Mouse (Mus musculus) stomach, postnatal 0 days (tissue): ENCODE results near the gene Cacnb1. TPM values are rescaled to one million over a fixed set of nuclear protein-coding genes. Genes with fewer than 3 reads are reported as not detected.

Experiments used
- ATAC-seq: fragments of 200-750 bp; cut with Nextera tagmentation; 2 replicates; pipeline ENCODE4 v1.8.0; 2017; ENCODE audit not compliant: low FRiP score, low TSS enrichment
- DNase-seq: peaks from one replicate; pipeline ENCODE4 v3.0.0-alpha.2; 2016; ENCODE audit warnings: low spot score
- H3K27ac ChIP-seq: fragments of 300-500 bp; sonication (generic); replicated peaks from 2 replicates; pipeline ENCODE4 v1.5.1; 2014; ENCODE audit warnings: mild to moderate bottlenecking, control low read depth
- H3K27me3 ChIP-seq: fragments of 300-500 bp; sonication (generic); 2 replicates; pipeline ENCODE4 v1.6.1; 2014; ENCODE audit warnings: low read length; ENCODE audit not compliant: control insufficient read depth, insufficient read depth
- H3K36me3 ChIP-seq: fragments of 300-500 bp; sonication (generic); 2 replicates; pipeline ENCODE4 v1.6.1; 2014; ENCODE audit warnings: low read length, mixed read lengths; ENCODE audit not compliant: control insufficient read depth, insufficient read depth
- H3K4me1 ChIP-seq: fragments of 300-500 bp; sonication (generic); replicated peaks from 2 replicates; pipeline ENCODE4 v1.6.1; 2014; ENCODE audit warnings: antibody characterized with exemption; ENCODE audit not compliant: control insufficient read depth, insufficient read depth
- H3K4me2 ChIP-seq: fragments of 300-500 bp; sonication (generic); replicated peaks from 2 replicates; pipeline ENCODE4 v1.6.1; 2014; ENCODE audit warnings: low read depth, mild to moderate bottlenecking, control low read depth, moderate library complexity
- H3K4me3 ChIP-seq: fragments of 300-500 bp; sonication (generic); 2 replicates; pipeline ENCODE4 v1.5.1; 2014; ENCODE audit warnings: low read depth, low read length, control low read depth
- H3K9ac ChIP-seq: fragments of 300-500 bp; sonication (generic); 2 replicates; pipeline ENCODE4 v1.6.1; 2014; ENCODE audit warnings: mild to moderate bottlenecking, low read length, control low read depth, mixed read lengths
- H3K9me3 ChIP-seq: fragments of 300-500 bp; sonication (generic); 2 replicates; pipeline ENCODE4 v1.6.1; 2016; ENCODE audit warnings: low read length; ENCODE audit not compliant: control insufficient read depth
- CTCF ChIP-seq: IDR thresholded peaks from 2 replicates; pipeline ENCODE4 v1.5.1; 2016; ENCODE audit warnings: antibody characterized with exemption, low read depth, mild to moderate bottlenecking, moderate library complexity
- EP300 ChIP-seq: optimal IDR thresholded peaks from 2 replicates; pipeline ENCODE3; 2016; ENCODE audit warnings: antibody characterized with exemption
- WGBS: fragments of 180-500 bp; shearing (Covaris S2); extraction: QIAGEN DNeasy Blood & Tissue Kit; methylation state at CpG from one replicate; pipeline ENCODE4 v1.1.7; 2014; 5-methylcytosine and 5-hydroxymethylcytosine counted together
- polyA plus RNA-seq: library from polyadenylated mRNA; unstranded; fragments of >200 nt; fragmentation: Nextera tagmentation; extraction: Ambion mirVana; gene quantifications from 2 replicates; pipeline ENCODE4 v1.2.1, GENCODE M21; 2015

The Cacnb1 gene
- polyA plus RNA-seq, 1 experiment from 2014 or later = 4.2 TPM

DNA sequence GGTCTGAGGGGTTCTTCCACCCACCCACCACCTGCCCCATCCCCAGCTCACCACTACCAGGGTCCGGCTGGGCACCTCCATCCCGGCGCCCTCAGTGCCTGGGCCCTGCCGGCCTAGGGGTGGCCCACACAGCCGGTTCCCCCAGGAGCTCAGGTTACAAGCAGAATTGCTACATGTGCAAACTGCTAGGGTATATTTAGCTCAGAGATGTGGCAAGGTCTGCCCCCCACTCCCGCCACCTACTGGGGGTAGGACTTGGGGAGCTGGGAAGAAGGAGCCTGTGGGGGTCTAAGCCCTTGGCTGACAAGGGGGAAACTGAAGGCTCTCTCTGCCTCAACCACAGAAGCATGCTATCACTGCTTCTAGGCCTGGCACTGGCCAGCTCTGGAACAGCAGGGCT, 4.6 kb downstream of the Cacnb1 start:
- TF ChIP-seq CTCF (no peak), EP300 (no peak)
- H3K27ac ChIP-seq = no peak overlapping the region
- DNase-seq (no peak), ATAC-seq (no peak)
- 78% methylated on average over 6 of the region's 6 CpGs for WGBS
- H3K36me3 ChIP-seq = no peaks in the 10 kb centered on the region
- H3K4me3 ChIP-seq = no peak overlapping the region
- no peaks in the 10 kb centered on the region for H3K4me1 ChIP-seq
- no peaks in the 10 kb centered on the region for H3K9me3 ChIP-seq
- H3K9ac ChIP-seq = no peak overlapping the region
- H3K27me3 ChIP-seq = no peaks in the 10 kb centered on the region
- H3K4me2 ChIP-seq = no peak overlapping the region

DNA sequence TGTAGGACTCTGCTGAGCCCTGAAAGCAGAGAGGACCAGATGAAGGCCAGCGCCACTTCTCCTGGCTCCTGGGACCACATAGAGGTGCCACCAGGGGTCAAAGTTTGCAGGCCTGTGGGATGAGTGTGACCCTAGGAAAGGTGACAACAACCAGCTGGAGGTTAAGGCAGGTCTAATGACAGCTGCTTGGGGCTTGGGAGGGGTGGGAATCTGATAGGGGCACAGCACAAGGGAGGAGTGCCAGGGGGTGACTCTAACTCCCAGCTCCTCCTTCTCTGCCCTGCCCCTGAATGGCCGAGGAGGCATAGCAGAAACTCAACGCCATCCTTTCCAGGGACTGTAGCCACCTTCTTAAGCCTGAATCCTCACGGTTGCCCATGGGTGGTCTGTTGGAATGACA, 6.0 kb downstream of the Cacnb1 start:
- no peak overlapping the region for H3K4me2 ChIP-seq
- no peak for ATAC-seq
- H3K36me3 ChIP-seq = no peaks in the 10 kb centered on the region
- no peaks in the 10 kb centered on the region for H3K4me1 ChIP-seq
- 78% methylated on average over 4 of the region's 4 CpGs for WGBS
- H3K9me3 ChIP-seq = no peaks in the 10 kb centered on the region
- no peaks in the 10 kb centered on the region for H3K27me3 ChIP-seq
- H3K4me3 ChIP-seq = no peak overlapping the region
- no peak overlapping the region for H3K27ac ChIP-seq
- TF ChIP-seq CTCF = no peak
- TF ChIP-seq EP300 = no peak
- no peak overlapping the region for H3K9ac ChIP-seq
- no peak for DNase-seq

GRCm38 (mm10) chr11:98016177-98016576, 6.7 kb downstream of the Cacnb1 start:
- ATAC-seq (no peak), DNase-seq (no peak)
- Histone ChIP-seq H3K36me3 (no peaks in the 10 kb centered on the region), H3K9ac (no peak overlapping the region), H3K4me2 (no peak overlapping the region), H3K9me3 (no peaks in the 10 kb centered on the region), H3K4me1 (no peaks in the 10 kb centered on the region), H3K27me3 (no peaks in the 10 kb centered on the region), H3K4me3 (no peak overlapping the region), H3K27ac (no peak overlapping the region)
- TF ChIP-seq CTCF (no peak), EP300 (no peak)
- 57% methylated on average over 5 of the region's 5 CpGs for whole genome bisulfite sequencing

DNA sequence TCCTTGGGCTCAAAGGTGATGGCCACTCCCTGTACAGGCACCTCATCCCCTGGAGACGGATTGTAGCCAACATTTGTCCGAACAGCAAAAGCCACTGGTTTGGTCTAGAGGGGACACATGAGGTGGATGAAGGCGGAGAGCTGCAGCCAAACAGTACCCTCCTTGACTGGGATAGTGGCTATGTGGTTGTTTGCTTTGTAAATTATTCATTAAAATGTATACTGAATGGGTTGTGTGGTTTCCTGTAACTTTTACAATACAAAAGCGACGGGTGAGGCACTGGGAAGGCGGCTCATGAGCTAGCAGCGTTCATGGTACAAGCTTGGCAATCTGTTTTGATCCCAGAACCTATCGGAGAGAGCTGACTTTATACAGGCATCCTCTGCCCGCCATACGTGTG, 10.0 kb downstream of the Cacnb1 start:
- H3K9me3 ChIP-seq = no peaks in the 10 kb centered on the region
- TF ChIP-seq CTCF = no peak
- no peak for TF ChIP-seq EP300
- DNase-seq = no peak
- ATAC-seq = no peak
- WGBS = 68% methylated on average over 10 of the region's 10 CpGs
- no peak overlapping the region for H3K4me3 ChIP-seq
- H3K4me1 ChIP-seq = no peaks in the 10 kb centered on the region
- H3K27ac ChIP-seq = no peak overlapping the region
- no peaks in the 10 kb centered on the region for H3K36me3 ChIP-seq
- H3K9ac ChIP-seq = no peak overlapping the region
- no peaks in the 10 kb centered on the region for H3K27me3 ChIP-seq
- H3K4me2 ChIP-seq = no peak overlapping the region

- no peak overlapping the region for H3K27ac ChIP-seq
- TF ChIP-seq CTCF = no peak
- TF ChIP-seq EP300 = no peak
- H3K4me1 ChIP-seq = no peaks in the 10 kb centered on the region
- H3K9me3 ChIP-seq = no peaks in the 10 kb centered on the region
- H3K4me2 ChIP-seq = no peak overlapping the region
- H3K27me3 ChIP-seq = no peaks in the 10 kb centered on the region
- DNase-seq (no peak), ATAC-seq (no peak)
- no peaks in the 10 kb centered on the region for H3K36me3 ChIP-seq
- no peak overlapping the region for H3K4me3 ChIP-seq
- WGBS = 57% methylated on average over 6 of the region's 9 CpGs
- H3K9ac ChIP-seq = no peak overlapping the region
These were observed 11.1 kb downstream of the Cacnb1 start for GRCm38 (mm10) chr11:98011716-98012115.

DNA sequence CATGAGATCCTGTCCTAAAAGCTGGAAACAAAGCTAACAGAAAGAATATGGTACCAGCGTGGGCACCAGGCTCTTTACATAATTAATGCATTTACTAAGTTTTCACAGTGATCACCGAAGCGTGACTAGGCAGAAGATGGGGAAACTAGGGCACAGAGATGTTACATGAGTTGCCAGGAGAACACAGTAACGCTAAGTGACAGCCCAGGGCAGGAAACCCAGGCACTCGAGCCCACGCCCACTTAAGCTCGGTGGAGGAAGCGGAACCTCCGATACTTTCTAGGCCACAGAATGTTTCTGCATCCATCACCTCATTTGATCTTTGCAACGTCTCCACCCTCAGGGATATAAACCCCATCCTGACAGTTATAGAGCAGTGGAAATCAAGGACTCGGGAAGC, 14.7 kb downstream of the Cacnb1 start:
- no peak for TF ChIP-seq CTCF
- no peak for TF ChIP-seq EP300
- H3K27me3 ChIP-seq = no peaks in the 10 kb centered on the region
- DNase-seq (no peak), ATAC-seq (no peak)
- H3K9me3 ChIP-seq = no peaks in the 10 kb centered on the region
- H3K4me2 ChIP-seq = no peak overlapping the region
- no peaks in the 10 kb centered on the region for H3K36me3 ChIP-seq
- no peaks in the 10 kb centered on the region for H3K4me1 ChIP-seq
- 74% methylated on average over 11 of the region's 11 CpGs for WGBS
- H3K27ac ChIP-seq = no peak overlapping the region
- H3K4me3 ChIP-seq = no peak overlapping the region
- H3K9ac ChIP-seq = no peak overlapping the region
